Mouse (Mus musculus) liver, adult 2 months (tissue): ENCODE measurements around the gene C2cd4b.

ENCODE experiments used
- CTCF ChIP-seq: fragments of 200-500 bp; IDR thresholded peaks from 2 replicates; pipeline ENCODE4 v1.5.1; 2011; ENCODE audit warnings: low read depth, low read length, control low read depth
- POLR2A ChIP-seq: fragments of 200-500 bp; IDR thresholded peaks from 2 replicates; pipeline ENCODE4 v1.6.1; 2011; ENCODE audit warnings: low read length, control low read depth; ENCODE audit not compliant: insufficient read depth; ENCODE audit errors: extremely low read depth

DNA sequence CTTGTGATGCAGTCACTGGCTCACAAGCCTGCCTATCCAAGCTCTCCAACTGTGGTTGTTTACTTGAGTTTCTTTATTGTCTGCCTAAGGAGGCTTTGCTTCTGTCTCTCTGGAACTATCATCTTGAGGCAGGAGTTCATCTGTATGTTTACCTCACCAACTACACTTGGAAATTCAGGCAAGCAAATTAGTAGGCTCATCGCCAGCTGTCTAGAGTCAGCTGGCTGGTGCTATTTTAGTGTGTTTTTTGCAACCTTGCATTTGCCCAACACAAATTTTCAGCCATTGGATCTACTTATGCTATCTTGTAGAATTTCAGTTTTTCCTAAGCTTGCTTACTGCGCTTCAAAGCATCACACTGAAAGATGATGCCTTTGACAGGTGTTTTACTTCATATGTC, 18.0 kb upstream of the C2cd4b start:
- no peak for TF ChIP-seq CTCF
- TF ChIP-seq POLR2A, result no peak
